Mouse (Mus musculus) neural tube, embryonic 11.5 days (tissue): ENCODE data around the gene Engase. TPM values are rescaled to one million over a fixed set of nuclear protein-coding genes. Genes with fewer than 3 reads are reported as not detected.

ENCODE experiments used
- ATAC-seq: fragments of 200-750 bp; cut with Nextera tagmentation; 2 replicates; pipeline ENCODE4 v1.8.0; 2017; ENCODE audit warnings: moderate number of reproducible peaks, mild to moderate bottlenecking, moderate TSS enrichment, moderate library complexity; ENCODE audit not compliant: insufficient read depth, low FRiP score, low TSS enrichment
- DNase-seq: peaks from one replicate; pipeline ENCODE4 v3.0.0-alpha.2; 2015; ENCODE audit warnings: low spot score
- H3K27ac ChIP-seq: fragments of 300-500 bp; sonication (generic); 2 replicates; pipeline ENCODE4 v1.5.1; 2014; ENCODE audit warnings: low read depth, mild to moderate bottlenecking, low read length
- H3K27me3 ChIP-seq: fragments of 300-500 bp; sonication (generic); 2 replicates; pipeline ENCODE4 v1.6.1; 2014; ENCODE audit warnings: mild to moderate bottlenecking, low read length, mixed read lengths; ENCODE audit not compliant: control insufficient read depth, insufficient read depth
- H3K36me3 ChIP-seq: fragments of 300-500 bp; sonication (generic); 2 replicates; pipeline ENCODE4 v1.6.1; 2014; ENCODE audit warnings: mild to moderate bottlenecking, low read length, moderate library complexity, mixed read lengths; ENCODE audit not compliant: control insufficient read depth, insufficient read depth
- H3K4me1 ChIP-seq: fragments of 300-500 bp; sonication (generic); 2 replicates; pipeline ENCODE4 v1.6.1; 2014; ENCODE audit warnings: low read length, mixed read lengths; ENCODE audit not compliant: control insufficient read depth, insufficient read depth
- H3K4me2 ChIP-seq: fragments of 300-500 bp; sonication (generic); 2 replicates; pipeline ENCODE4 v1.6.1; 2014; ENCODE audit warnings: low read depth, mild to moderate bottlenecking, moderate library complexity
- H3K4me3 ChIP-seq: fragments of 300-500 bp; sonication (generic); 2 replicates; pipeline ENCODE4 v1.5.1; 2014; ENCODE audit warnings: low read depth, low read length
- H3K9ac ChIP-seq: fragments of 300-500 bp; sonication (generic); 2 replicates; pipeline ENCODE4 v1.6.1; 2014; ENCODE audit warnings: mild to moderate bottlenecking, low read length
- H3K9me3 ChIP-seq: fragments of 300-500 bp; sonication (generic); 2 replicates; pipeline ENCODE4 v1.6.1; 2016; ENCODE audit warnings: low read length; ENCODE audit not compliant: control insufficient read depth
- WGBS: fragments of 180-500 bp; shearing (Covaris S2); extraction: QIAGEN DNeasy Blood & Tissue Kit; methylation state at CpG from one replicate; pipeline ENCODE4 v1.1.7; 2014; 5-methylcytosine and 5-hydroxymethylcytosine counted together
- polyA plus RNA-seq: library from polyadenylated mRNA; unstranded; fragments of >200 nt; fragmentation: Nextera tagmentation; extraction: Ambion mirVana; gene quantifications from 2 replicates; pipeline ENCODE4 v1.2.1, GENCODE M21; 2014

The Engase gene
- polyA plus RNA-seq, 1 experiment from 2014 or later = 7.0 TPM

GRCm38 (mm10) chr11:118503418-118504179, 27.0 kb downstream of the Engase start:
- Histone ChIP-seq H3K4me3 (no peak overlapping the region), H3K36me3 (no peaks in the 10 kb centered on the region), H3K27me3 (peaks cover 11% of the 10 kb centered on the region; the same call in 1 of the 2 replicates), H3K27ac (no peak overlapping the region), H3K9me3 (no peaks in the 10 kb centered on the region), H3K4me2 (no peak overlapping the region), H3K9ac (no peak overlapping the region; the same call in 1 of the 2 replicates), H3K4me1 (no peaks in the 10 kb centered on the region; the same call in 1 of the 2 replicates)
- ATAC-seq = no peak
- WGBS = 23% methylated on average over 34 of the region's 34 CpGs
- no peak for DNase-seq

- no peak overlapping the region for H3K4me2 ChIP-seq
- no peak overlapping the region for H3K4me3 ChIP-seq
- ATAC-seq (no peak), DNase-seq (no peak)
- no peak overlapping the region for H3K27ac ChIP-seq
- peaks cover 11% of the 10 kb centered on the region; the same call in 1 of the 2 replicates for H3K27me3 ChIP-seq
- H3K9me3 ChIP-seq = no peaks in the 10 kb centered on the region
- 63% methylated on average over 5 of the region's 5 CpGs for WGBS
- H3K36me3 ChIP-seq = no peaks in the 10 kb centered on the region
- no peaks in the 10 kb centered on the region; the same call in 1 of the 2 replicates for H3K4me1 ChIP-seq
- no peak overlapping the region for H3K9ac ChIP-seq
These were observed 27.5 kb downstream of the Engase start for GRCm38 (mm10) chr11:118504180-118504454.

GRCm38 (mm10) chr11:118507095-118507494, 30.5 kb downstream of the Engase start:
- H3K36me3 ChIP-seq = no peaks in the 10 kb centered on the region
- no peak for DNase-seq
- peaks cover 11% of the 10 kb centered on the region; the same call in 1 of the 2 replicates for H3K27me3 ChIP-seq
- WGBS = 79% methylated on average over 6 of the region's 6 CpGs
- no peak overlapping the region for H3K4me3 ChIP-seq
- no peak overlapping the region for H3K4me2 ChIP-seq
- no peak overlapping the region for H3K9ac ChIP-seq
- H3K4me1 ChIP-seq = no peaks in the 10 kb centered on the region; the same call in 1 of the 2 replicates
- no peak overlapping the region for H3K27ac ChIP-seq
- no peaks in the 10 kb centered on the region for H3K9me3 ChIP-seq
- ATAC-seq = no peak

- H3K27me3 ChIP-seq = peaks cover 11% of the 10 kb centered on the region; the same call in 1 of the 2 replicates
- DNase-seq = peak; percentile 81
- no peak for ATAC-seq
These were observed 31.3 kb downstream of the Engase start for GRCm38 (mm10) chr11:118507904-118508303.

GRCm38 (mm10) chr11:118508341-118508740, 31.7 kb downstream of the Engase start:
- H3K27ac ChIP-seq = no peak overlapping the region
- no peaks in the 10 kb centered on the region; the same call in 1 of the 2 replicates for H3K4me1 ChIP-seq
- H3K4me3 ChIP-seq = no peak overlapping the region
- peaks cover 7% of the 10 kb centered on the region; the same call in 1 of the 2 replicates for H3K27me3 ChIP-seq
- H3K4me2 ChIP-seq = no peak overlapping the region
- H3K9me3 ChIP-seq = no peaks in the 10 kb centered on the region
- ATAC-seq (no peak), DNase-seq (no peak)
- no peak overlapping the region for H3K9ac ChIP-seq
- WGBS = 74% methylated on average over 7 of the region's 7 CpGs
- no peaks in the 10 kb centered on the region for H3K36me3 ChIP-seq

More at GRCm38 (mm10) chr11:118507904-118508303, 31.3 kb downstream of the Engase start:
- H3K9ac ChIP-seq = no peak overlapping the region
- H3K27ac ChIP-seq = no peak overlapping the region
- no peak overlapping the region for H3K4me2 ChIP-seq
- H3K36me3 ChIP-seq = no peaks in the 10 kb centered on the region
- H3K9me3 ChIP-seq = no peaks in the 10 kb centered on the region
- no peaks in the 10 kb centered on the region; the same call in 1 of the 2 replicates for H3K4me1 ChIP-seq
- WGBS = 46% methylated on average over 5 of the region's 5 CpGs
- no peak overlapping the region for H3K4me3 ChIP-seq

GRCm38 (mm10) chr11:118511851-118512250, 35.2 kb downstream of the Engase start:
- no peak for DNase-seq
- WGBS = 77% methylated on average over 6 of the region's 6 CpGs
- no peak overlapping the region for H3K27ac ChIP-seq
- no peak for ATAC-seq
- no peak overlapping the region for H3K9ac ChIP-seq
- no peak overlapping the region for H3K4me2 ChIP-seq
- no peaks in the 10 kb centered on the region; the same call in 1 of the 2 replicates for H3K4me1 ChIP-seq
- no peaks in the 10 kb centered on the region for H3K27me3 ChIP-seq
- no peak overlapping the region for H3K4me3 ChIP-seq
- no peaks in the 10 kb centered on the region for H3K36me3 ChIP-seq
- no peaks in the 10 kb centered on the region for H3K9me3 ChIP-seq

GRCm38 (mm10) chr11:118512257-118512910, 35.8 kb downstream of the Engase start:
- no peak overlapping the region for H3K9ac ChIP-seq
- H3K27me3 ChIP-seq = no peaks in the 10 kb centered on the region
- no peak overlapping the region for H3K27ac ChIP-seq
- DNase-seq = no peak
- no peak for ATAC-seq
- no peaks in the 10 kb centered on the region for H3K9me3 ChIP-seq
- no peak overlapping the region for H3K4me3 ChIP-seq
- H3K4me1 ChIP-seq = no peaks in the 10 kb centered on the region; the same call in 1 of the 2 replicates
- 68% methylated on average over 15 of the region's 15 CpGs for WGBS
- no peak overlapping the region for H3K4me2 ChIP-seq
- H3K36me3 ChIP-seq = no peaks in the 10 kb centered on the region

- no peak for ATAC-seq
These were observed 41.3 kb downstream of the Engase start for GRCm38 (mm10) chr11:118517924-118518323.

More at GRCm38 (mm10) chr11:118517924-118518323, 41.3 kb downstream of the Engase start:
- no peak overlapping the region for H3K4me3 ChIP-seq
- no peaks in the 10 kb centered on the region for H3K9me3 ChIP-seq
- H3K36me3 ChIP-seq = no peaks in the 10 kb centered on the region
- whole genome bisulfite sequencing = 78% methylated on average over 7 of the region's 7 CpGs
- H3K4me1 ChIP-seq = no peaks in the 10 kb centered on the region; the same call in 1 of the 2 replicates
- H3K4me2 ChIP-seq = no peak overlapping the region
- no peak overlapping the region for H3K9ac ChIP-seq
- no peak overlapping the region for H3K27ac ChIP-seq
- DNase-seq = no peak
- no peaks in the 10 kb centered on the region for H3K27me3 ChIP-seq
